Mouse (Mus musculus): ENCODE data around the gene Sprr2d.

Sprr2d gene

GRCm38 (mm10) chr3:92338840-92339239, at the start of gene Sprr2d:
Gene Sprr2d, plus strand, starts transcription at chr3:92339140.
- no peak for DNase-seq (ENCODE audit: low spot score in 2 of 2)

- no peak for DNase-seq (ENCODE audit: low spot score in 2 of 2)
Observed at GRCm38 (mm10) chr3:92307406-92307805, 31.5 kb upstream of the Sprr2d start.

GRCm38 (mm10) chr3:92316320-92316719, 22.6 kb upstream of the Sprr2d start, which contains the start of gene Sprr2b:
Gene Sprr2b, plus strand, starts transcription at chr3:92316620.
- no peak for DNase-seq (ENCODE audit: low spot score in 2 of 2)

- no peak for DNase-seq (ENCODE audit: low spot score in 2 of 2)
Observed at GRCm38 (mm10) chr3:92317384-92317783, 21.6 kb upstream of the Sprr2d start.

GRCm38 (mm10) chr3:92336278-92336677, 2.7 kb upstream of the Sprr2d start:
- no peak for DNase-seq (ENCODE audit: low spot score in 2 of 2)

GRCm38 (mm10) chr3:92351843-92352242, 12.9 kb downstream of the Sprr2d start, which contains the start of gene Sprr2e:
Gene Sprr2e, plus strand, starts transcription at chr3:92352143.
- no peak for DNase-seq (ENCODE audit: low spot score in 2 of 2)

- no peak for DNase-seq (ENCODE audit: low spot score in 2 of 2)
Observed at GRCm38 (mm10) chr3:92361619-92362018, 22.7 kb downstream of the Sprr2d start.

GRCm38 (mm10) chr3:92364887-92365286, 25.9 kb downstream of the Sprr2d start, which contains the start of gene Sprr2f:
Gene Sprr2f, plus strand, starts transcription at chr3:92365187.
- no peak for DNase-seq (ENCODE audit: low spot score in 2 of 2)

GRCm38 (mm10) chr3:92373613-92374012, 34.7 kb downstream of the Sprr2d start:
- no peak for DNase-seq (ENCODE audit: low spot score in 2 of 2)

GRCm38 (mm10) chr3:92385385-92385784, 46.4 kb downstream of the Sprr2d start, which contains the start of gene Sprr2h:
Gene Sprr2h, plus strand, starts transcription at chr3:92385685.
- DNase-seq (ENCODE audit: low spot score in 2 of 2): no peak
